Mouse (Mus musculus) heart, adult 2 months (tissue): Measurements from ENCODE around the gene Dnmbp. TPM values are rescaled to one million over a fixed set of nuclear protein-coding genes. Genes with fewer than 3 reads are reported as not detected.

ENCODE experiments used
- DNase-seq, 2 experiments: peaks; one replicate each; pipeline ENCODE4 v3.0.0; 2021
- H3K27ac ChIP-seq: fragments of 200-600 bp; 2 replicates; pipeline ENCODE4 v1.8.1; 2022
- H3K27me3 ChIP-seq: fragments of 200-500 bp; 2 replicates; pipeline ENCODE4 v1.6.1; 2012; ENCODE audit warnings: mild to moderate bottlenecking, low read length, inconsistent platforms, mixed read lengths; ENCODE audit not compliant: control insufficient read depth, insufficient read depth
- H3K36me3 ChIP-seq: fragments of 200-500 bp; 2 replicates; pipeline ENCODE4 v1.6.1; 2012; ENCODE audit warnings: low read length, inconsistent platforms; ENCODE audit not compliant: control insufficient read depth, insufficient read depth
- H3K4me1 ChIP-seq: fragments of 200-500 bp; 2 replicates; pipeline ENCODE4 v1.6.1; 2011; ENCODE audit warnings: low read length; ENCODE audit not compliant: control insufficient read depth, insufficient read depth
- H3K4me3 ChIP-seq: fragments of 200-600 bp; 2 replicates; pipeline ENCODE4 v1.8.1; 2022
- H3K79me2 ChIP-seq: fragments of 200-500 bp; replicated peaks from 2 replicates; pipeline ENCODE4 v1.6.1; 2012; ENCODE audit warnings: mild to moderate bottlenecking, inconsistent platforms, low read length, moderate library complexity, mixed read lengths; ENCODE audit not compliant: control insufficient read depth, insufficient read depth
- H3K9ac ChIP-seq: fragments of 200-500 bp; 2 replicates; pipeline ENCODE4 v1.6.1; 2012; ENCODE audit warnings: low read depth, mild to moderate bottlenecking, control low read depth, inconsistent platforms, low read length, mixed read lengths
- CTCF ChIP-seq: fragments of 200-600 bp; IDR thresholded peaks from 2 replicates; pipeline ENCODE4 v1.8.1; 2022; ENCODE audit warnings: antibody characterized with exemption, mild to moderate bottlenecking, moderate library complexity
- EP300 ChIP-seq: fragments of 200-500 bp; IDR thresholded peaks from 2 replicates; pipeline ENCODE4 v1.6.1; 2011; ENCODE audit warnings: low read depth, low read length, control low read depth; ENCODE audit not compliant: insufficient read depth
- POLR2A ChIP-seq: fragments of 200-500 bp; IDR thresholded peaks from 2 replicates; pipeline ENCODE4 v1.6.1; 2011; ENCODE audit warnings: mild to moderate bottlenecking, low read depth, low read length, control low read depth; ENCODE audit not compliant: insufficient read depth
- WGBS: fragments of 180-500 bp; shearing (Covaris S2); methylation state at CpG from one replicate; pipeline ENCODE4 v1.1.7; 2018; 5-methylcytosine and 5-hydroxymethylcytosine counted together
- intact Hi-C: fragments of 180-260 bp; cut with DNase I; formaldehyde crosslinking; loops from one replicate; pipeline ENCODE4 v1.15.1; 2025
- polyA plus RNA-seq: library from polyadenylated mRNA; depleted of rRNA; stranded (reverse); fragments of >200 nt; gene quantifications from 2 replicates; pipeline ENCODE4 v1.2.3, GENCODE M21; 2012
- total RNA-seq, 2 experiments: library from RNA; stranded (reverse); gene quantifications; 2 replicates each; pipeline ENCODE4 v1.2.3; 2021

Dnmbp gene
- total and polyA plus RNA-seq, 3 experiments = 7.1 to 9.8 (median 8.1) TPM

DNA sequence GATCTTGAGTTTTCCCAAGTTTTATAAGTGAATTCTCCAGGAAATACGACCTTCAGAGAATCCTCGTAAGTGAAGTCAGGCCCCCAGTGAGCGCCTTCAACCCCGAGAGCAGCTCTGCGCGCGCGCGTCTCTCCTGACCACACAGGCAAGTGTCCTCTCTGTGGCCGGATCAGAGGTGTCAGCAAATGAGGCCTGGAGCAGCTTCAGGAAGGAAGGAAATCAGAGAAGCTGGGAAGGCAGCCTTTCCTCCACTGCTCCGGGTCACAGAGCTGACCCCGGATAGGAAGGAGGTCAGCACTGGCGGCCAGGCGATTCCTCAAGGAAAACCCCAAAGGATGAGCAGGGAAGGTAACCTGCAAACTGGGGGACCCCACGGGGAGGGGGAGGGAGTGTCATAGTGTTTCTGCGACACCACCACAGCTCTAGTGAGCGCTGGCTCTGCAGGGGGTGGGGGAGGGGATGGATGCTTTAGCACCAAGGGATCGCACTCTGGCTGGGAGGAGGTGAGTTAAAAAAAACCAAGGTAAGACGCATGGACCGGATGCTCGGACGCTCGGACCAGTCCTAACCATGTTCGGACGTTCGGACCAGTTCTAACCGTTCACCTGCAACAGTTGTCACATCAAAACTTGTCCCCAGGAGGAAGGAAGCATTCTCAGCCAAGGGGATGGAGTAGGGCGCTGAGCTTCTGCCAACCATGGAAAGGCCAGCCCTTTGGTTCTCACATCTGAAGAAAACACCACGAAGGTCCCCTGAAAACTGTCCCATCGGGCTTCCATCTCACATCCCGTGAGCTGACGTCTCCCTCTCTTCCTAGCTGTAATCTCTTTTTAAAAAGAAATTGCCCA is 19.3 kb downstream of the Dnmbp start:
- intact Hi-C loops = loop anchor here (1.0 kb wide), 1 partner anchor 19 kb away; no protein-coding TSS in a partner anchor

DNA sequence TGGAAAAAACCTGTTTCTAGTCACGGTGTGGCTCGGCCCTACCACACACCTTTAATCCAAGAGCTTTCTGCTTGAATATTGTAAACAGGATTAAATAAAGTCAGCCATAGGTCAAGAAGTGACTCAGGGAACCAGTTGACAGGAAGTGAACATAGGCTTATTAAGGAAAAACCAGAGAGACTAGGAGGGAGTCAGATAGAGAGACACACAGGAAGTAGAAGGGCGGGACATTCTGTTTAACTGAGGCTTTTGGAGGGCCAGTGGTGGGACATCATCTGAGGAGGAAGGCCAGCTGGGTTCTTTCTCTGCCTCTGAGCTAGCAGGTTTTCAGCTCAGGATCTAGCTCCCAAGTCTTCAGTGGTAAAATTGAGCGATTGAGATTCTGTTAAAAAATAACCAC is 20.1 kb downstream of the Dnmbp start:
- Histone ChIP-seq H3K27me3 (no peaks in the 10 kb centered on the region), H3K4me3 (no peak overlapping the region), H3K4me1 (peaks cover 14% of the 10 kb centered on the region), H3K9ac (no peak overlapping the region), H3K36me3 (no peaks in the 10 kb centered on the region; the same call in 1 of the 2 replicates), H3K27ac (peak overlapping the region; percentile 61; the same call in 1 of the 2 replicates), H3K79me2 (no peaks in the 10 kb centered on the region; the same call in none of the 2 replicates)
- intact Hi-C loops = loop anchor here (1.0 to 5.0 kb wide), 2 partner anchors 19 to 43 kb away; no protein-coding TSS in a partner anchor
- 81% methylated on average over 4 of the region's 4 CpGs for WGBS
- no peak for DNase-seq
- TF ChIP-seq POLR2A (no peak), CTCF (no peak), EP300 (no peak)

More for the DNA sequence above, 19.3 kb downstream of the Dnmbp start:
- H3K36me3 ChIP-seq = no peaks in the 10 kb centered on the region; the same call in 1 of the 2 replicates
- peaks cover 14% of the 10 kb centered on the region for H3K4me1 ChIP-seq
- H3K27me3 ChIP-seq = no peaks in the 10 kb centered on the region
- 31% methylated on average over 32 of the region's 32 CpGs for WGBS
- peak overlapping the region; percentile 1 for H3K4me3 ChIP-seq
- H3K79me2 ChIP-seq = no peaks in the 10 kb centered on the region; the same call in 1 of the 2 replicates
- TF ChIP-seq CTCF = no peak
- no peak for TF ChIP-seq EP300
- no peak for TF ChIP-seq POLR2A
- DNase-seq = peak; percentile 36 to 46
- peak overlapping the region; percentile 13; the same call in 1 of the 2 replicates for H3K9ac ChIP-seq
- peak overlapping the region; percentile 61 for H3K27ac ChIP-seq

DNA sequence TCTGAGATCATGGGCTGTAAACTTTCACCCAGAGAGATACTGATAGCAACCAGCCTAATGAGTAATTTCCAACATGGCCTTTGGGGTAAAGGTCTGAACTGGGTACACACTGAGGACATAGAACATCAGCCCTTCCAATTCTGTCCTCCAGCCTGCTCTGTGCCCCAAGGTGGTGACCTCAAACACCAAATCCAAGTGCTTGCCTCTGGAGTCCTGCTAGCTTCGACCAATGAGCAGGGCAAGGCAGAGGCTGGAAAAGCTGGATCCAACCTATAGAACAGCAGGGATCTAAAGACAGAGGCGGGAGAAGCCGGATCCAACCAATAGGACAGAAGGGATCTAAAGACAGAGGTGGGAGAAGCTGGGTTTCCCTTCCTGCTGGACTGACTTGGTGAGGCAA is 21.2 kb downstream of the Dnmbp start:
- intact Hi-C loops = loop anchor here (5.0 kb wide), 1 partner anchor 42 kb away; no protein-coding TSS in a partner anchor
- no peak overlapping the region for H3K27ac ChIP-seq

DNA sequence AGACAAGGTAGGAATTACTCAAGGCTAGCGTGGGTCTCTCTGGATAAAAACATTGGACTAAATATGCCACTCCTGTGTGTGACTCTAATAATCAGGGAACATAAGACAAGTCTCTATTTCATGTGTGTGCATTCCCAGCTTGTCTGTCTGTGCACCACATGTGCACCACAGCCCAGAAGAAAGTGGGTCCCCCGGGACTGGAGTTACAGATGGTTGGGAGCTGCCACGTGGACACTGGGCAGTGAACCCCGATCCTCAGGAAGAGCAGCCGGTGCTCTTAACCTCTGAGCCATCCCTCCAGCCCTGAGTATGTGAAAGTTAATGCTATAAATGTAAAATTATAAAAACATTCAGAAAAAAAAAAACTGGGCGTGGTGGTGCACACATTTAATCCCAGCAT is 22.2 kb downstream of the Dnmbp start:
- no peak for TF ChIP-seq EP300
- no peak for TF ChIP-seq CTCF
- no peak for TF ChIP-seq POLR2A
- Histone ChIP-seq H3K36me3 (no peaks in the 10 kb centered on the region; the same call in 1 of the 2 replicates), H3K79me2 (no peaks in the 10 kb centered on the region; the same call in 1 of the 2 replicates), H3K9ac (no peak overlapping the region), H3K27me3 (no peaks in the 10 kb centered on the region), H3K4me1 (peaks cover 14% of the 10 kb centered on the region), H3K27ac (no peak overlapping the region), H3K4me3 (no peak overlapping the region)
- 74% methylated on average over 6 of the region's 6 CpGs for WGBS
- intact Hi-C loops = loop anchor here (5.0 kb wide), 1 partner anchor 40 kb away; no protein-coding TSS in a partner anchor
- DNase-seq = no peak

More for the DNA sequence above, 21.2 kb downstream of the Dnmbp start:
- Histone ChIP-seq H3K4me3 (no peak overlapping the region), H3K36me3 (no peaks in the 10 kb centered on the region; the same call in 1 of the 2 replicates), H3K27me3 (no peaks in the 10 kb centered on the region), H3K4me1 (peaks cover 14% of the 10 kb centered on the region), H3K79me2 (no peaks in the 10 kb centered on the region; the same call in 1 of the 2 replicates), H3K9ac (no peak overlapping the region)
- TF ChIP-seq CTCF (no peak), POLR2A (no peak), EP300 (no peak)
- 96% methylated on average over 3 of the region's 3 CpGs for WGBS
- no peak for DNase-seq

DNA sequence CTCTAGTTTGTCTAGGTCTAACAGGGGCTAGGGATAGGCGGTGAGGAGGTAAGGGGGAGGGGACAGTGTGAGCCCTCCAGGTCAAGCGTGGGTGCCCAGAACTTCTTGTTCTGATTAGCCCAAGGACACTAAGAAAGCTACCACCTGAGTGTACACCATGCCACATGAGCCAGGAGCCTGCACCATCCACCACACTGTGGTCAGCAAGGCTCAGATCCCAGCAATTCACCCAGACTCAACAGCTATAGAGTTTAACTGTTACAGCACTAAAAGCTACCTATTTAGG is 22.6 kb downstream of the Dnmbp start:
- Histone ChIP-seq H3K79me2 (no peaks in the 10 kb centered on the region; the same call in 1 of the 2 replicates), H3K4me3 (peak overlapping the region; percentile 28), H3K9ac (no peak overlapping the region), H3K36me3 (no peaks in the 10 kb centered on the region; the same call in 1 of the 2 replicates), H3K27ac (no peak overlapping the region), H3K4me1 (peaks cover 14% of the 10 kb centered on the region), H3K27me3 (no peaks in the 10 kb centered on the region)
- TF ChIP-seq POLR2A = no peak
- no peak for TF ChIP-seq EP300
- TF ChIP-seq CTCF = no peak
- WGBS = 71% methylated on average over 2 of the region's 2 CpGs
- intact Hi-C loops = loop anchor here (5.0 kb wide), 1 partner anchor 40 kb away; no protein-coding TSS in a partner anchor
- no peak for DNase-seq
